Mouse (Mus musculus): ENCODE measurements at regions not wholly inside any gene's neighbourhood (a gene's known extent, or its start where the extent isn't known, plus 50 kb on each side); places are given as distances from the start of the nearest gene placed in this dataset.

DNA sequence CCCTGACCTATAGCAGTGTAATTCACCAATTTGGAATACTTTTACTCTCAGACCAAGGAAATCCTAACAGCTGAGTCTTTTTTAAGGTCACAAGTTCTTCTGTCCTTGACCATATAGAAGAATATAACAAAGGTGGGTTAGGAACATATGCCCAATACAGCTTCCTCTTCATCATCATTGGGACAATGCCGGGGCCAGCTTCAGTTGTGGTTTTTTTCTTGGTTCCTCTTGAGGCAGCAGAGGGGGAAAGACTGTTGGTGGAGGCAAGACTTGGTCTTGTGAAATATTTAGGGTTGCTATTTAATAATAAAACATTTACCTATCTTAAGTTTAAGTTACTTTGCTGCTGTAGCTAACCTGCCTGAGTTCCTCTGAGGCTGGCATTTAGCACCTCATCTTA, 144.8 kb upstream of the Htr1f start:
- no peak overlapping the region for H3K4me2 ChIP-seq (replicated peaks)
- no peaks in the 10 kb centered on the region for H3K4me1 ChIP-seq (replicated peaks)
- no peaks in the 10 kb centered on the region for H3K27me3 ChIP-seq
- H3K36me3 ChIP-seq, result no peaks in the 10 kb centered on the region
- H3K9ac ChIP-seq (replicated peaks), result no peak overlapping the region
- H3K27ac ChIP-seq, result no peak overlapping the region
- 91% methylated on average over 1 of the region's 1 CpGs for WGBS
- no peak for ATAC-seq
- no peak overlapping the region for H3K4me3 ChIP-seq (replicated peaks)
- no peaks in the 10 kb centered on the region for H3K9me3 ChIP-seq

DNA sequence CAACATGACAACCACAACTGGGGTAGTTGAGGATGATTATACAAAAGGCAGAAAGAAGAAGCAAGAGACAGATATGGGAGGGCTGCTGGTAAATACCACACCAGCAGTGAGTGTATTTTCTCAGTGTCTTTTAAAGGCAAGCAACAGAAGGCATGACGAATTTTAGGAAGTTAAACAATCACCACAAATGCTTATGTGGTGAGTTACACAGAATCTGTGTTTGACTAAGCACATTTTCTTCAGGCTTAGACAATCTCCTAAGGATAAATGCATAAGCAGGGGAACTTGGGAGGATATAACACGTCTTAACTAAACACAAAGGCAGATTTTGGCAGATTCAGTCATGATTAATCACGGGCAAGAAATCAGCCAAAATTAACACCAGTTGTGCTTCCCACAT, 141.8 kb upstream of the Htr1f start:
- 84% methylated on average over 3 of the region's 3 CpGs for WGBS
- H3K4me1 ChIP-seq (replicated peaks), result no peaks in the 10 kb centered on the region
- no peak overlapping the region for H3K9ac ChIP-seq (replicated peaks)
- no peak overlapping the region for H3K4me2 ChIP-seq (replicated peaks)
- H3K27ac ChIP-seq, result no peak overlapping the region
- H3K27me3 ChIP-seq, result no peaks in the 10 kb centered on the region
- no peak for ATAC-seq
- no peaks in the 10 kb centered on the region for H3K36me3 ChIP-seq
- no peaks in the 10 kb centered on the region for H3K9me3 ChIP-seq
- H3K4me3 ChIP-seq (replicated peaks), result no peak overlapping the region

GRCm38 (mm10) chr16:65234404-65234803, 128.8 kb upstream of the Htr1f start:
- H3K27ac ChIP-seq, result no peak overlapping the region
- H3K9me3 ChIP-seq, result no peaks in the 10 kb centered on the region
- no peak overlapping the region for H3K4me2 ChIP-seq (replicated peaks)
- ATAC-seq, result no peak
- H3K36me3 ChIP-seq, result no peaks in the 10 kb centered on the region
- H3K4me1 ChIP-seq (replicated peaks), result no peaks in the 10 kb centered on the region
- 82% methylated on average over 2 of the region's 2 CpGs for WGBS
- no peaks in the 10 kb centered on the region for H3K27me3 ChIP-seq
- H3K4me3 ChIP-seq (replicated peaks), result no peak overlapping the region
- no peak overlapping the region for H3K9ac ChIP-seq (replicated peaks)

DNA sequence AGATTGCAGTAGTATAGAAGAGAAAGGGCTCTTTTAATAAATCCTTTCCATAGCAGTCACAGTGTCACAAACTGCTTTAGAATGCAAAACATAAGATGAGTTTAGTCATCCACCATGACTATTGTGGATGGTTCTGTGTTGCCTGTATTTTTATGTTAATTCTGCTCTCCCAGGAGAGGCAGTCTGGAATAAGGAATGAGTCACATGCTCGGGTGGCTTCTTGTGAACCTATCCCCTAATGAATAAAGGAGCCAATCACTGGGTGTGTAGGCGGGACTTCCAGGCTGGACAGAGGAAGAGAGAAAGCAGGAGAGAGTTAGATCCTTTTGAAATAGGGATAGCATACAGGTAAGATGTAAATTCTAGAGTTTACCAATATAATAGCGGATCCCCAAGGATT, 128.3 kb upstream of the Htr1f start:
- no peaks in the 10 kb centered on the region for H3K4me1 ChIP-seq (replicated peaks)
- no peaks in the 10 kb centered on the region for H3K27me3 ChIP-seq
- H3K9ac ChIP-seq (replicated peaks), result no peak overlapping the region
- no peak overlapping the region for H3K27ac ChIP-seq
- WGBS, result 62% methylated on average over 3 of the region's 3 CpGs
- H3K9me3 ChIP-seq, result no peaks in the 10 kb centered on the region
- peak; percentile 79 for ATAC-seq
- no peak overlapping the region for H3K4me3 ChIP-seq (replicated peaks)
- H3K4me2 ChIP-seq (replicated peaks), result no peak overlapping the region
- H3K36me3 ChIP-seq, result no peaks in the 10 kb centered on the region

- H3K27me3 ChIP-seq, result no peaks in the 10 kb centered on the region
- no peaks in the 10 kb centered on the region for H3K4me1 ChIP-seq (replicated peaks)
- H3K36me3 ChIP-seq, result no peaks in the 10 kb centered on the region
- WGBS, result 90% methylated on average over 3 of the region's 3 CpGs
- H3K4me3 ChIP-seq (replicated peaks), result no peak overlapping the region
- H3K9ac ChIP-seq (replicated peaks), result no peak overlapping the region
- H3K27ac ChIP-seq, result no peak overlapping the region
- H3K9me3 ChIP-seq, result no peaks in the 10 kb centered on the region
- no peak overlapping the region for H3K4me2 ChIP-seq (replicated peaks)
- ATAC-seq, result no peak
Observed at GRCm38 (mm10) chr16:65219434-65219833, 113.8 kb upstream of the Htr1f start.

GRCm38 (mm10) chr16:65212367-65212766, 106.7 kb upstream of the Htr1f start:
- H3K9ac ChIP-seq (replicated peaks), result no peak overlapping the region
- no peak overlapping the region for H3K27ac ChIP-seq
- no peak overlapping the region for H3K4me3 ChIP-seq (replicated peaks)
- no peaks in the 10 kb centered on the region for H3K9me3 ChIP-seq
- H3K36me3 ChIP-seq, result no peaks in the 10 kb centered on the region
- H3K4me1 ChIP-seq (replicated peaks), result no peaks in the 10 kb centered on the region
- 94% methylated on average over 1 of the region's 1 CpGs for WGBS
- no peaks in the 10 kb centered on the region for H3K27me3 ChIP-seq
- no peak for ATAC-seq
- H3K4me2 ChIP-seq (replicated peaks), result no peak overlapping the region

DNA sequence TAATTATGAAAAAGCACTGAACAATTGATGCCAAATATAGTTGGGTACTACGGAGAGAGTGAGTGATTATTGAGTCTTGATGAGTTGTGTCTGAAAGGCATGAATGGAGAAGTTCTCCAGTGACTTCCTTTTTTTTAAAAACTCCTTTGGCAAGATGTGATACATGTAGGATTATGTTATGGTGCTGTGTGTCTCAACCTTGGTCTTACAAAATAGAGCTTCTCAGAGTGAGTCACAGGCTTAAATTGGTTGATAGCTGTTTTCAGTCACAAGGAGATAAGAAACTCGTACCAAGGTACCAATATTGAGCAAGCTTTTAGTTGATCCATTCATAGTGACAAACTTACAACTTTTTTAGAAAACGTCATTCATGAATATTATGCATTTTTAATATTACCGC, 95.7 kb upstream of the Htr1f start:
- Histone ChIP-seq H3K36me3 (no peaks in the 10 kb centered on the region), H3K9me3 (no peaks in the 10 kb centered on the region), H3K27ac (no peak overlapping the region), H3K4me1 (replicated peaks) (no peaks in the 10 kb centered on the region), H3K4me2 (replicated peaks) (no peak overlapping the region), H3K9ac (replicated peaks) (no peak overlapping the region), H3K4me3 (replicated peaks) (no peak overlapping the region), H3K27me3 (no peaks in the 10 kb centered on the region)
- WGBS, result 85% methylated on average over 4 of the region's 4 CpGs
- no peak for ATAC-seq

GRCm38 (mm10) chr16:65197203-65197844, 91.7 kb upstream of the Htr1f start:
- Histone ChIP-seq H3K9me3 (no peaks in the 10 kb centered on the region), H3K4me3 (replicated peaks) (no peak overlapping the region), H3K27me3 (no peaks in the 10 kb centered on the region), H3K27ac (no peak overlapping the region), H3K36me3 (no peaks in the 10 kb centered on the region), H3K9ac (replicated peaks) (no peak overlapping the region), H3K4me1 (replicated peaks) (no peaks in the 10 kb centered on the region), H3K4me2 (replicated peaks) (no peak overlapping the region)
- ATAC-seq, result no peak
- 92% methylated on average over 3 of the region's 3 CpGs for WGBS

- H3K9ac ChIP-seq (replicated peaks), result no peak overlapping the region
- H3K4me1 ChIP-seq (replicated peaks), result no peaks in the 10 kb centered on the region
- no peaks in the 10 kb centered on the region for H3K9me3 ChIP-seq
- H3K27me3 ChIP-seq, result no peaks in the 10 kb centered on the region
- no peak overlapping the region for H3K27ac ChIP-seq
- no peak for ATAC-seq
- H3K4me2 ChIP-seq (replicated peaks), result no peak overlapping the region
- WGBS, result 81% methylated on average over 4 of the region's 4 CpGs
- no peak overlapping the region for H3K4me3 ChIP-seq (replicated peaks)
- no peaks in the 10 kb centered on the region for H3K36me3 ChIP-seq
Observed at GRCm38 (mm10) chr16:65195761-65196160, 90.1 kb upstream of the Htr1f start.

- Histone ChIP-seq H3K27me3 (no peaks in the 10 kb centered on the region), H3K4me2 (replicated peaks) (no peak overlapping the region), H3K9ac (replicated peaks) (no peak overlapping the region), H3K27ac (no peak overlapping the region), H3K4me1 (replicated peaks) (no peaks in the 10 kb centered on the region), H3K9me3 (no peaks in the 10 kb centered on the region), H3K4me3 (replicated peaks) (no peak overlapping the region), H3K36me3 (no peaks in the 10 kb centered on the region)
- 63% methylated on average over 7 of the region's 7 CpGs for WGBS
- no peak for ATAC-seq
Observed at GRCm38 (mm10) chr16:65191574-65192149, 86.0 kb upstream of the Htr1f start.

DNA sequence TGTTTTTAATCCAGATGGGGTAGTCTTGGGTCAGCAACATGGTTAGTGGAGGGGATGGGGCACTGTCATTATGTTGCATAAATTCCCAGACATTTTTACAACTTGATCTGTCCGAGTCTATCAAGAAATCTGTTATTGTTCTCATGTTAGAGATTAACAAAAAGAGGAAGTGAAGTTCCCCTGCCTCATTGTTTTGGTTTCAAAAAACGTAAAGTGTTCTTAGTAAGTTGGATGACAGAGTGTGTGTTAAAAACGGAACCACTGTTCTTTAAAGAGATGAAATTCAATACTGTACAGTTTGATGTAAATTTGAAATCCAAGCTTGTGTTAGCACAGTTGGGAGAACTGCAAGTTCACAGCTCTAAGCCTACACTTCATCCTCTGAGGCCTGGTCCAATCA, 68.9 kb upstream of the Htr1f start:
- Histone ChIP-seq H3K36me3 (no peaks in the 10 kb centered on the region), H3K9ac (replicated peaks) (no peak overlapping the region), H3K27me3 (no peaks in the 10 kb centered on the region), H3K4me3 (replicated peaks) (no peak overlapping the region), H3K4me2 (replicated peaks) (no peak overlapping the region), H3K4me1 (replicated peaks) (no peaks in the 10 kb centered on the region), H3K9me3 (no peaks in the 10 kb centered on the region), H3K27ac (no peak overlapping the region)
- ATAC-seq, result no peak
- 77% methylated on average over 3 of the region's 3 CpGs for WGBS

DNA sequence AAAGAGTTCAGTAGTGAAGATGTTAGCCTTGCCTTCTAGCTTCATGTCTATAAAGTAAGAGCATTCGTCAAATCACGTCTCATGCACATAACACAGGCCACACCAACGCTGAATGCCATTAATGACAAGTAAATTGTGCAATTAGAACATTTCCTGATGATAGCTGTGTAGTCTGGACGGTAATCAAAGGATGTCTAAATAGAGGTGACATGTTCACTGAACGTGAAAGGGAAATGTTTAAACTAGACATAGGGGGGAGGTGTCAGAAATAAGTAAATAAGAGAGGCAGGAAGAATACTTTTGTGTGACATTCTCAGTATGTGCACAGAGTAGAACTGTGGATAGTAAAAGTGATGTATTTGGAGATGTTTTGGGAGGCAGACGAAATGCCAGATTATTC, 61.5 kb upstream of the Htr1f start:
- H3K27me3 ChIP-seq, result no peaks in the 10 kb centered on the region
- no peak overlapping the region for H3K27ac ChIP-seq
- no peaks in the 10 kb centered on the region; the same call in 1 of the 2 replicates for H3K9me3 ChIP-seq
- no peak overlapping the region for H3K4me2 ChIP-seq (replicated peaks)
- no peaks in the 10 kb centered on the region for H3K36me3 ChIP-seq
- no peaks in the 10 kb centered on the region for H3K4me1 ChIP-seq (replicated peaks)
- WGBS, result 64% methylated on average over 6 of the region's 6 CpGs
- no peak for ATAC-seq
- no peak overlapping the region for H3K9ac ChIP-seq (replicated peaks)
- no peak overlapping the region for H3K4me3 ChIP-seq (replicated peaks)

GRCm38 (mm10) chr16:65162766-65163165, 57.1 kb upstream of the Htr1f start:
- H3K9me3 ChIP-seq, result no peaks in the 10 kb centered on the region; the same call in 1 of the 2 replicates
- no peak overlapping the region for H3K27ac ChIP-seq
- no peak overlapping the region for H3K9ac ChIP-seq (replicated peaks)
- H3K4me1 ChIP-seq (replicated peaks), result no peaks in the 10 kb centered on the region
- H3K27me3 ChIP-seq, result no peaks in the 10 kb centered on the region
- no peaks in the 10 kb centered on the region for H3K36me3 ChIP-seq
- no peak overlapping the region for H3K4me3 ChIP-seq (replicated peaks)
- no peak overlapping the region for H3K4me2 ChIP-seq (replicated peaks)
- 85% methylated on average over 3 of the region's 3 CpGs for WGBS
- no peak for ATAC-seq

Measured in midbrain, embryonic 13.5 days (tissue).